Mouse (Mus musculus): ENCODE measurements around the gene Cpm. TPM values are rescaled to one million over a fixed set of nuclear protein-coding genes. Genes with fewer than 3 reads are reported as not detected.

Cpm gene
- polyA plus RNA-seq, 1 experiment = 13.6 TPM

- no peak for TF ChIP-seq POLR2A (IDR thresholded peaks at IDR 0.05; ENCODE audit: borderline replicate concordance, insufficient read depth, low read length)
- no peak for TF ChIP-seq CTCF (IDR thresholded peaks at IDR 0.05; ENCODE audit: borderline replicate concordance, insufficient read depth, low read depth, low read length)
- no peak for DNase-seq
- 63% methylated on average over 14 of the region's 14 CpGs for WGBS
Observed at GRCm38 (mm10) chr10:117663056-117663864, 34.0 kb downstream of the Cpm start.

GRCm38 (mm10) chr10:117663865-117664200, 34.5 kb downstream of the Cpm start:
- H3K27ac ChIP-seq (ENCODE audit: insufficient read depth, low read length) = no peak overlapping the region
- no peak overlapping the region for H3K4me3 ChIP-seq (replicated peaks; ENCODE audit: insufficient read depth, low read depth, low read length)
- no peaks in the 10 kb centered on the region for H3K27me3 ChIP-seq (ENCODE audit: control insufficient read depth, insufficient read depth, low read length)
- WGBS = 31% methylated on average over 9 of the region's 9 CpGs
- H3K4me1 ChIP-seq (ENCODE audit: control insufficient read depth, insufficient read depth, low read length) = peaks cover 2% of the 10 kb centered on the region; the same call in 1 of the 2 replicates
- no peak for DNase-seq
- TF ChIP-seq POLR2A (IDR thresholded peaks at IDR 0.05; ENCODE audit: borderline replicate concordance, insufficient read depth, low read length) (no peak), CTCF (IDR thresholded peaks at IDR 0.05; ENCODE audit: borderline replicate concordance, insufficient read depth, low read depth, low read length) (no peak)

More at GRCm38 (mm10) chr10:117663056-117663864, 34.0 kb downstream of the Cpm start:
- no peak overlapping the region for H3K4me3 ChIP-seq (replicated peaks; ENCODE audit: insufficient read depth, low read depth, low read length)
- peaks cover 2% of the 10 kb centered on the region; the same call in 1 of the 2 replicates for H3K4me1 ChIP-seq (ENCODE audit: control insufficient read depth, insufficient read depth, low read length)
- H3K27ac ChIP-seq (ENCODE audit: insufficient read depth, low read length) = no peak overlapping the region
- H3K27me3 ChIP-seq (ENCODE audit: control insufficient read depth, insufficient read depth, low read length) = no peaks in the 10 kb centered on the region

- 65% methylated on average over 14 of the region's 14 CpGs for WGBS
- Histone ChIP-seq H3K27ac (ENCODE audit: insufficient read depth, low read length) (no peak overlapping the region), H3K27me3 (ENCODE audit: control insufficient read depth, insufficient read depth, low read length) (no peaks in the 10 kb centered on the region), H3K4me1 (ENCODE audit: control insufficient read depth, insufficient read depth, low read length) (peaks cover 2% of the 10 kb centered on the region; the same call in 1 of the 2 replicates), H3K4me3 (replicated peaks; ENCODE audit: insufficient read depth, low read depth, low read length) (no peak overlapping the region)
- DNase-seq = no peak
- no peak for TF ChIP-seq CTCF (IDR thresholded peaks at IDR 0.05; ENCODE audit: borderline replicate concordance, insufficient read depth, low read depth, low read length)
- no peak for TF ChIP-seq POLR2A (IDR thresholded peaks at IDR 0.05; ENCODE audit: borderline replicate concordance, insufficient read depth, low read length)
Observed at GRCm38 (mm10) chr10:117664208-117664925, 35.1 kb downstream of the Cpm start.

- Histone ChIP-seq H3K27ac (ENCODE audit: insufficient read depth, low read length) (no peak overlapping the region), H3K4me3 (replicated peaks; ENCODE audit: insufficient read depth, low read depth, low read length) (no peak overlapping the region), H3K4me1 (ENCODE audit: control insufficient read depth, insufficient read depth, low read length) (peaks cover 2% of the 10 kb centered on the region; the same call in 1 of the 2 replicates), H3K27me3 (ENCODE audit: control insufficient read depth, insufficient read depth, low read length) (no peaks in the 10 kb centered on the region)
- no peak for DNase-seq
- TF ChIP-seq CTCF (IDR thresholded peaks at IDR 0.05; ENCODE audit: borderline replicate concordance, insufficient read depth, low read depth, low read length) (no peak), POLR2A (IDR thresholded peaks at IDR 0.05; ENCODE audit: borderline replicate concordance, insufficient read depth, low read length) (no peak)
Observed at GRCm38 (mm10) chr10:117664926-117665209, 35.6 kb downstream of the Cpm start.

- 85% methylated on average over 9 of the region's 9 CpGs for WGBS
- H3K27me3 ChIP-seq (ENCODE audit: control insufficient read depth, insufficient read depth, low read length) = no peaks in the 10 kb centered on the region
- peaks cover 2% of the 10 kb centered on the region; the same call in 1 of the 2 replicates for H3K4me1 ChIP-seq (ENCODE audit: control insufficient read depth, insufficient read depth, low read length)
- H3K4me3 ChIP-seq (replicated peaks; ENCODE audit: insufficient read depth, low read depth, low read length) = no peak overlapping the region
- no peak for DNase-seq
- no peak for TF ChIP-seq POLR2A (IDR thresholded peaks at IDR 0.05; ENCODE audit: borderline replicate concordance, insufficient read depth, low read length)
- TF ChIP-seq CTCF (IDR thresholded peaks at IDR 0.05; ENCODE audit: borderline replicate concordance, insufficient read depth, low read depth, low read length) = no peak
- H3K27ac ChIP-seq (ENCODE audit: insufficient read depth, low read length) = no peak overlapping the region
Observed at GRCm38 (mm10) chr10:117665376-117666275, 36.3 kb downstream of the Cpm start.

- DNase-seq = no peak
- H3K27ac ChIP-seq (ENCODE audit: insufficient read depth, low read length) = no peak overlapping the region
- 89% methylated on average over 3 of the region's 3 CpGs for WGBS
- no peaks in the 10 kb centered on the region for H3K27me3 ChIP-seq (ENCODE audit: control insufficient read depth, insufficient read depth, low read length)
- peaks cover 2% of the 10 kb centered on the region; the same call in 1 of the 2 replicates for H3K4me1 ChIP-seq (ENCODE audit: control insufficient read depth, insufficient read depth, low read length)
- no peak overlapping the region for H3K4me3 ChIP-seq (replicated peaks; ENCODE audit: insufficient read depth, low read depth, low read length)
- TF ChIP-seq POLR2A (IDR thresholded peaks at IDR 0.05; ENCODE audit: borderline replicate concordance, insufficient read depth, low read length) (no peak), CTCF (IDR thresholded peaks at IDR 0.05; ENCODE audit: borderline replicate concordance, insufficient read depth, low read depth, low read length) (no peak)
Observed at GRCm38 (mm10) chr10:117666361-117666760, 37.1 kb downstream of the Cpm start.

- WGBS = 86% methylated on average over 9 of the region's 9 CpGs
- peaks cover 2% of the 10 kb centered on the region; the same call in 1 of the 2 replicates for H3K4me1 ChIP-seq (ENCODE audit: control insufficient read depth, insufficient read depth, low read length)
- no peak for DNase-seq
- no peaks in the 10 kb centered on the region for H3K27me3 ChIP-seq (ENCODE audit: control insufficient read depth, insufficient read depth, low read length)
- no peak for TF ChIP-seq CTCF (IDR thresholded peaks at IDR 0.05; ENCODE audit: borderline replicate concordance, insufficient read depth, low read depth, low read length)
- no peak for TF ChIP-seq POLR2A (IDR thresholded peaks at IDR 0.05; ENCODE audit: borderline replicate concordance, insufficient read depth, low read length)
- no peak overlapping the region for H3K4me3 ChIP-seq (replicated peaks; ENCODE audit: insufficient read depth, low read depth, low read length)
- H3K27ac ChIP-seq (ENCODE audit: insufficient read depth, low read length) = no peak overlapping the region
Observed at GRCm38 (mm10) chr10:117666947-117667630, 37.8 kb downstream of the Cpm start.

All from cerebellum, adult 2 months (tissue).